Mouse (Mus musculus) heart, adult 8-10 months (tissue): Measurements from ENCODE around the gene Ebna1bp2. TPM values are rescaled to one million over a fixed set of nuclear protein-coding genes. Genes with fewer than 3 reads are reported as not detected.

Experiments
- total RNA-seq, 4 experiments: library from RNA; stranded (reverse); gene quantifications; 2 replicates each; pipeline ENCODE4 v1.2.4; 2022

The Ebna1bp2 gene
- total RNA-seq, 4 experiments from 2014 or later = 26.6 to 42.0 (median 37.1) TPM

Other genes starting within 250 kb of the Ebna1bp2 start
- gene Szt2, start 211.5 kb upstream of the Ebna1bp2 start, total RNA-seq = 10 to 100 TPM; 10.3 to 13.0 (median 11.7) TPM
- 10 to 100 TPM; 28.8 to 42.8 (median 36.2) TPM for gene Med8, start 211.5 kb upstream of the Ebna1bp2 start, total RNA-seq
- gene Elovl1, start 192.7 kb upstream of the Ebna1bp2 start, total RNA-seq = 10 to 100 TPM; 14.8 to 17.7 (median 16.2) TPM
- 1 to 10 TPM in 3 of 4 experiments, under 1 TPM in 1; 0.47 to 1.4 (median 1.0) TPM for gene Cdc20, start 183.4 kb upstream of the Ebna1bp2 start, total RNA-seq
- under 1 TPM; 0.41 to 0.97 (median 0.51) TPM for gene Mpl, start 163.3 kb upstream of the Ebna1bp2 start, total RNA-seq
- 10 to 100 TPM; 50.0 to 57.6 (median 56.7) TPM for gene Tie1, start 130.7 kb upstream of the Ebna1bp2 start, total RNA-seq
- not detected for gene 2610528J11Rik, start 93.8 kb upstream of the Ebna1bp2 start, total RNA-seq
- gene Tmem125, start 76.8 kb upstream of the Ebna1bp2 start, total RNA-seq = under 1 TPM in 2 of 4 experiments, not detected in 2; 0.12 to 0.23 TPM
- gene Cfap57, start within 50 bp of the Ebna1bp2 start, total RNA-seq = under 1 TPM in 1 of 4 experiments, not detected in 3; 0.06 TPM
- gene Olfr62, start 38.2 kb downstream of the Ebna1bp2 start, total RNA-seq = not detected
- not detected for gene Olfr1342, start 72.0 kb downstream of the Ebna1bp2 start, total RNA-seq
- not detected for gene Olfr1341, start 82.7 kb downstream of the Ebna1bp2 start, total RNA-seq
- not detected for gene Olfr1340, start 99.3 kb downstream of the Ebna1bp2 start, total RNA-seq
- gene Olfr1339, start 111.4 kb downstream of the Ebna1bp2 start, total RNA-seq = not detected
- gene Olfr1338, start 137.9 kb downstream of the Ebna1bp2 start, total RNA-seq = not detected
- not detected for gene Olfr1337, start 161.8 kb downstream of the Ebna1bp2 start, total RNA-seq
- gene Olfr1335, start 189.1 kb downstream of the Ebna1bp2 start, total RNA-seq = not detected
- not detected for gene Olfr1333, start 215.5 kb downstream of the Ebna1bp2 start, total RNA-seq
- gene Olfr1331, start 243.8 kb downstream of the Ebna1bp2 start, total RNA-seq = not detected